Mouse (Mus musculus): ENCODE data around the gene Ptar1. TPM values are rescaled to one million over a fixed set of nuclear protein-coding genes. Genes with fewer than 3 reads are reported as not detected.

Gene Ptar1
- total and polyA plus RNA-seq, 3 experiments, result 5.6 to 10.4 (median 7.1) TPM

GRCm38 (mm10) chr19:23758554-23759321, 71.5 kb downstream of the Ptar1 start, which contains the start of gene Apba1:
Gene Apba1 (plus strand): TSS chr19:23758887.
- Histone ChIP-seq H3K4me3 (replicated peaks in 1 of 3; ENCODE audit: low read depth in 2 of 3, low read length in 2 of 3, poor library complexity in 1 of 3) (peak within 1 kb of the TSS; percentile 54 to 83 (median 76)), H3K27me3 (replicated peaks) (no peaks in the 10 kb centered on the region), H3K4me2 (ENCODE audit: insufficient read depth, low read depth, poor library complexity, severe bottlenecking) (peak within 1 kb of the TSS; percentile 82), H3K27ac (ENCODE audit: insufficient read depth, low read depth) (no peak within 1 kb of the TSS), H3K9ac (ENCODE audit: insufficient read depth, low read depth) (peak within 1 kb of the TSS; percentile 41), H3K36me3 (replicated peaks in 1 of 2; ENCODE audit: control insufficient read depth in 1 of 2, insufficient read depth in 1 of 2, low read length in 1 of 2) (no peaks in the 10 kb centered on the region), H3K79me2 (replicated peaks; ENCODE audit: control insufficient read depth, extremely low read depth, insufficient read depth, poor library complexity, severe bottlenecking) (no peaks in the 10 kb centered on the region), H3K4me1 (ENCODE audit: control insufficient read depth in 1 of 2, insufficient read depth in 2 of 2) (peaks cover 0 to 10% of the 10 kb centered on the region in 2 experiments; a peak in 2 of 4 replicates), H3K9me3 (replicated peaks; ENCODE audit: low read length) (peaks cover 2% of the 10 kb centered on the region)
- peak; percentile 27 for DNase-seq (ENCODE audit: extremely low read depth)
- TF ChIP-seq BHLHE40 (IDR thresholded peaks at IDR 0.05; ENCODE audit: low read depth, low read length), result no peak
- no peak for TF ChIP-seq MAX (IDR thresholded peaks at IDR 0.05; ENCODE audit: low read length)
- TF ChIP-seq JUN (IDR thresholded peaks at IDR 0.05; ENCODE audit: insufficient read depth, low read depth, low read length), result no peak
- peak; percentile 51; the same call in 1 of the 2 replicates for TF ChIP-seq MXI1 (IDR thresholded peaks at IDR 0.05; ENCODE audit: low read depth, low read length)
- 0 out of 2 replicates have a peak, but pooled peaks have one; percentile 29 for TF ChIP-seq NRF1 (IDR thresholded peaks at IDR 0.05; ENCODE audit: low read depth, low read length)
- TF ChIP-seq CHD2 (IDR thresholded peaks at IDR 0.05; ENCODE audit: low read length), result no peak
- in situ Hi-C loops (cut with MboI; ENCODE audit: low pct_ligation_motif_present, low pct_unique_long_range_greater_than_20kb, low sequenced_read_pairs) (no loop called here), dilution Hi-C loops (cut with MboI; ENCODE audit: extremely low pct_ligation_motif_present, extremely low pct_unique_long_range_greater_than_20kb, low sequenced_read_pairs) (no loop called here)

GRCm38 (mm10) chr19:23759322-23759945, 72.2 kb downstream of the Ptar1 start:
- TF ChIP-seq E2F4 (IDR thresholded peaks at IDR 0.05; ENCODE audit: insufficient replicate concordance, low read depth, low read length) (no peak), JUND (conservative IDR thresholded peaks at IDR 0.05; ENCODE audit: low read depth, low read length) (0 out of 2 replicates have a peak, but pooled peaks have one; percentile 14), ZC3H11A (IDR thresholded peaks at IDR 0.05; ENCODE audit: low read depth, low read length) (no peak), KAT2A (IDR thresholded peaks at IDR 0.05; ENCODE audit: insufficient replicate concordance, low read length) (no peak), HCFC1 (IDR thresholded peaks at IDR 0.05; ENCODE audit: low read depth, low read length) (no peak), MAX (IDR thresholded peaks at IDR 0.05; ENCODE audit: low read length) (peak; percentile 76), MYC (IDR thresholded peaks at IDR 0.05; ENCODE audit: low read depth, low read length) (peak; percentile 81), ZNF384 (IDR thresholded peaks at IDR 0.05; ENCODE audit: low read depth, low read length) (no peak), CHD1 (IDR thresholded peaks at IDR 0.05; ENCODE audit: low read depth, low read length) (no peak), EP300 (IDR thresholded peaks at IDR 0.05; ENCODE audit: low read length) (peak; percentile 97), ETS1 (conservative IDR thresholded peaks at IDR 0.05; ENCODE audit: low read depth, low read length) (no peak; the same call in 1 of the 2 replicates), JUN (IDR thresholded peaks at IDR 0.05; ENCODE audit: insufficient read depth, low read depth, low read length) (peak; percentile 26; the same call in 1 of the 2 replicates), IRF4 (IDR thresholded peaks at IDR 0.05; ENCODE audit: low read depth, low read length) (peak; percentile 96), MXI1 (IDR thresholded peaks at IDR 0.05; ENCODE audit: low read depth, low read length) (no peak), TBP (conservative IDR thresholded peaks at IDR 0.05; ENCODE audit: low read depth, low read length) (no peak), SIN3A (IDR thresholded peaks at IDR 0.05; ENCODE audit: low read length) (no peak), CTCF (conservative IDR thresholded peaks at IDR 0.05 in 1 of 2, IDR thresholded peaks at IDR 0.05 in 1 of 2; ENCODE audit: low read depth in 2 of 2, low read length in 2 of 2) (no peak), NELFE (IDR thresholded peaks at IDR 0.05; ENCODE audit: low read depth, low read length) (no peak), POLR2AphosphoS2 (IDR thresholded peaks at IDR 0.05; ENCODE audit: low read depth, low read length) (no peak), SMC3 (IDR thresholded peaks at IDR 0.05; ENCODE audit: low read depth, low read length) (no peak), BHLHE40 (IDR thresholded peaks at IDR 0.05; ENCODE audit: low read depth, low read length) (peak; percentile 70)
- in situ Hi-C loops (cut with MboI; ENCODE audit: low pct_ligation_motif_present, low pct_unique_long_range_greater_than_20kb, low sequenced_read_pairs), result no loop called here
- Histone ChIP-seq H3K27ac (ENCODE audit: insufficient read depth, low read depth) (no peak overlapping the region), H3K9me3 (replicated peaks; ENCODE audit: low read length) (peaks cover 2% of the 10 kb centered on the region), H3K27me3 (replicated peaks) (no peaks in the 10 kb centered on the region), H3K36me3 (replicated peaks in 1 of 2; ENCODE audit: control insufficient read depth in 1 of 2, insufficient read depth in 1 of 2, low read length in 1 of 2) (no peaks in the 10 kb centered on the region), H3K79me2 (replicated peaks; ENCODE audit: control insufficient read depth, extremely low read depth, insufficient read depth, poor library complexity, severe bottlenecking) (no peaks in the 10 kb centered on the region), H3K4me2 (ENCODE audit: insufficient read depth, low read depth, poor library complexity, severe bottlenecking) (peak overlapping the region; percentile 53), H3K4me1 (ENCODE audit: control insufficient read depth in 1 of 2, insufficient read depth in 2 of 2) (peaks cover 0 to 10% of the 10 kb centered on the region in 2 experiments; a peak in 2 of 4 replicates), H3K9ac (ENCODE audit: insufficient read depth, low read depth) (no peak overlapping the region), H3K4me3 (replicated peaks in 1 of 3; ENCODE audit: low read depth in 2 of 3, low read length in 2 of 3, poor library complexity in 1 of 3) (peak overlapping the region; percentile 28 to 83 (median 76))
- dilution Hi-C loops (cut with MboI; ENCODE audit: extremely low pct_ligation_motif_present, extremely low pct_unique_long_range_greater_than_20kb, low sequenced_read_pairs), result no loop called here
- peak; percentile 81 for DNase-seq (ENCODE audit: extremely low read depth)

All from CH12.LX (cell line).